Mouse (Mus musculus) thymus, postnatal 14 days (tissue): ENCODE results near the gene Nufip1.
A peak's percentile ranks its signal among the peaks of the same experiment; 100 is the strongest.

Experiments
- DNase-seq: peaks from one replicate; pipeline ENCODE4 v3.0.0; 2021

Nufip1 gene

DNA sequence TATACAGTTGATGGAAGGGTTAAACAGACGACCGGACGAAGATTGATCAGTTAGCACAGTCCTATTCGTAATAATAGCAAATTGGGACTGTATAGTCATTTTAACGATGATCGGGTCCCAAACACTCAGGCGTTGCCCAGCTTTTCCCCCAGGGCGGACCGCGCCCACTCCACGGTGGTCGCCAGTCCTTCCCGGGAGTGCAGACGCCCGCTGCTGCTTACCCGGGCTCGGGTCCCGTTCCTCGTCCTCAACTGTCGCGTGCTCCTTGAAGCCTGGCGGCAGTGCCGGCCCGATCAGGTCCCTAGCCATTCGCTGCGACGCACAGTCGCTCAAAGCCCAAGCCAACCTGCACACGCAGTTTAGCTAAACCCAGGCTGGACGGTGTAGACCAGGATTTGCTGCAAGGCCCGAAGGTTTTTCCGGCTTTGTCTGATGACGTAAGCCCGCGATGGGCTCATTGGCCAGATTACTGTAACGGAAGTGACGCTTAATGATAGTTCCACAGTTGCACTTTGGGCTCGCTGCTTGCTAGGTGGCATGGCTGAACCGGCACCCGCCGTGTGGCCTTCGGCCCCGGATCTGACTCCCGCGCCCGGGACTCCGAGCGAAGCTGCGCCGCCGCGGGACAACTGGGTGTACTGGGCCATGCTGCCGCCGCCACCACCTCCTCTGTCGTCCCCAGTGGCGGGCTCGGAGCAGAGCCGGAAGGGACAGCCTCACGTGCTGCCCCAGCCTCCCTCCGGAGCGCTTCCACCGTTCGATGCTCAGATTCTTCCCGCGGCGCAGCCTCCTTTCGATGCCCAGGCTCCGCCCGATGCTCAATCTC is at the start of gene Nufip1, which contains the start of gene Gpalpp1:
TSS of gene Nufip1 (plus strand) at position 496 of the 826 bp plus-strand sequence.
TSS of gene Gpalpp1 (minus strand) at position 365 of the 826 bp plus-strand sequence.
- DNase-seq, result peak; percentile 84

DNA sequence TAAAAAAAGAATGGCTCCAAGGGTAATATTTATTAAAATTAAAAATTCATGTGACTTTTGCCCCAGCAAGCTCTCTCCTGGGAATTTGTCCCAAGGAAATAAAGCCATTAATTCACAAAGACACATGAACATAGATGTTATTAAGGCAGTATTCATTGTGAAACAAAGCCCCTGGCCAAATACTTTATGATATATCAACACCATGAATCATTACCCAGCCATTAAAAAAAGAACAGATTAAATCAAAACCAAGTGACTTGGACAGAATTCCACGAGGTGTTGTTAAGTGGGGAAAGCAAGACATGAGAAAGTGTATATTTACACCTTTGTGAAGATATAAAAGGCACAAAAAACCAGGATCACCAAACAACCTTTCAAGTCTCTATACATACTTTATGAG is 43.5 kb upstream of the Nufip1 start:
- DNase-seq, result no peak

DNA sequence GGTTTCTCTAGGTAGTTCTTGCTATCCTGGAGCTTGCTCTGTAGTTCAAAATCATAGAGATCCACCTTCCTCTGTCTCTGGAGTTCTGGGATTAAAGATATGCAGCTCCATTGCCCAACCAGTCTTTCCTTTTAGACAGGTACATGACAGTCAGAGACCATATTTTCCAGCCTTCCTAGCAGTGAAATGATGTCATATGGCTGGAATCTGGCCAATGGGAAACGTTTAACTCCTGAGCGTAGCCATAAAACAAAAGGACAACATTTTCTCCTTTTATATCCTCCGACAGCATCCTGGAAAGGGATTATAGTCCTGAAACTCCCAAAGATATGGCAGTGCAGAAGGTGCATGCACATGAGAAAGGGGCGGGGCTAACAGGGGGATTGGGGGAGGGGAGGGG is 42.4 kb upstream of the Nufip1 start:
- DNase-seq, result no peak

DNA sequence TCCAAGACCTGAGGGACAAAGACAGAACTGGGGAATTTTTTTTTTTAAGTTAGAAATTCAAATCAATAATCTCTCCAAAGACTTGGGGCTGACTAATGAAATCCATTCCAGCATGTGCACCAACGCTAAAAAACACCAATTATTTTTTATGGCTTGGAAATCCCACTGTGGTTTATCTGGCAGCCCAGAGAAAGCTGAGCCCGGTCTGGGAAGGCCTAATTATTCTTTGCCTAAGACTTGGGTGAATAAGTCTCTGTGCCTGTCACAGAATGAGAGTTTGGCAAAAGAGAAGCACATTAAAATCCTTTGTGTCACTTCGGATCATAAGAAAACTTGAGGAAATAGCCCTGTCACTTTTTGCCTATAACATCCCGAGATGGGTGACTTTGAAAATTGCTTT is 41.4 kb upstream of the Nufip1 start:
- no peak for DNase-seq

DNA sequence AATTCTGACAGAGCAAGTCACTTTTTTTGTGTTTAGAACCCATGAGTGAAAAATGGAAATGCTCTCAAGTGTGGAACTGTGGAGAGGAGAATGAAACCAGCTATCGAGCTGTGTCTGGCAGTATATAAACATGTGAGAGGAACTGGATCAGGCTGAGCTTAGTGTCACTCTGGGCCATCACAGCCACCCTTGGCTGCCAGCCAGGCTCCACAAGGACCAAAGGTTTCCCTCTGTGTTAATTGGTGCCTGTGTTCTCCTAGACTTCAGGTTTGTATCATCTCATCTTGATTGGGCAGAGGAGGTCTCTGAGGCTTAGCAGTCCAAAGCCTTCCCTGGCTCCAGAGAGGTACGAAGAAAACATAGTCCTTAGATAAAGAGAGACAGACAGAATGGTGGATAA is 38.1 kb upstream of the Nufip1 start:
- no peak for DNase-seq

DNA sequence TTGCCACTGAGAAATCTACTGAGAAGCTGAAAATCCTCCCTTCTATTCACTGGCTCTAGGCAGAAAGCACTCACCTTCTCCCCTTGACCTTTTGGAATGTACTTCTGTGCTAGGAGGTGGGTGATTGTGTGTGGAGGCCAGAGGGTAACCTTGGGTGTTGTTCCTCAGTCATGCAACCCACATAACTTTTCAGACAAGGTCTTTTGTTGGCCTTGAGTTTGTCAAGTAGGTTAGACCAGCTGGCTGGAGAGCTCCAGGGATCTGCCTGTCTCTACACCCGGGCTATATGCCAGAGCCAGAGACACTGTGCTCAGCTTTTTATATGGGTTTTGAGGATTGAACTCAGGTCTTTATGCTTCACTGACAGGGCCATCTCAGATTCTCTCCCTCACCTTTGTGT is 36.5 kb upstream of the Nufip1 start:
- no peak for DNase-seq

DNA sequence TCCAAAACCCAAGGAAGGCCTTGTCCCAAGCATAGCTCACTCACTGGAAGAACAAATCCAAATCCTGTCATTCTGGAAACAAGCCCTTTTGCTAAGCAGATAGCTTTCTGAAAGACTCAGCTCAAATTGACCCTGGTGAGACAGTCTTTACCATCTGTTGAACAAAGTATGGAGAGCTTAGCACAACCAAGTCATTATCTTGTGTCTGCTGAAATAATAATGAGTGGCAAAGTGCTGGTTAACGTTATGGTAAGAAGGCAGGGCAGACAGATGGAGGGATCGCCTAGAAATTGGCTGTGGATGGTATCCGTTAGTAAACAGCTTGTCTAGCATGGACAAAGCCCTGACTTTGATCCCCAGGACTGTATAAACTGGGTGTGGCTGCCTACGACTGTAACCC is 35.0 kb upstream of the Nufip1 start:
- DNase-seq, result no peak

DNA sequence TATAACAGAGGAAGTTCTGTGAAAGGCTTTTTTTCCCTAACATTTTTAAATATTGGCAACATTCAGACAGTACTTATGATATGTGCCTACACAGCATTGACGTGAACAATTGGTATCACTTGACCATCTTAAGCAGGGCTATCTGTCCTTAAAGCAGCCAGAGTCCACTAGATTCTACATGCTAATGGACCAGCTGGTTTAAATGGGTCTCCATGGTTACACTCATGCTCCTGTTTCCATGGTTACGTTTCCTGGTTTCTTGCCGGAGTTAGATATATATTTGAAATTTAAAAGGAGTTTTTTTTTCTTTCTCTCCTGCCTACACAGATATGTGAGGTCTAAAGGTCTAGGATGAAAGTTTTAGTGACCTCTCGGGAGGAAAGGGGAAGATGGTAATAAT is 34.1 kb upstream of the Nufip1 start:
- DNase-seq, result no peak

DNA sequence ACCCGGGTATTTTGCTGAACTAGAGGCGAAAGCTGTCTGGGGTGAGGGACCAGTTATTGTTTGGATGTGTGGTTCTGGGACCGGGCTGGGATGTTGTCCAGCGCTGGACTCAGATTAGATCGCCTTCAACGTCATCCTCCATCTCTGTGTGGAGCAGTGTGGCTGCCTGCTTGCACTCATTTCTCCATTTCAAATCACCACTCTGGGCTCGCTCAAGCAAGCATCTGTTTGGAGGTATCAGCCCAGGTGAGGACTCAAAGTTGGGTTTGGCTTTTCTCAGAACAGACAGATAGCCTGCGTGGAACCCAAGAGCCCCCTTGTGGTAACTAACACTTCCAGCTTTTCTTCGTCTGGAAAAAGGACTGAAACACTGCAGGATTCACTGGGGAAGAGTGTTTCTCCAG is 33.6 kb upstream of the Nufip1 start:
- peak; percentile 29 for DNase-seq

DNA sequence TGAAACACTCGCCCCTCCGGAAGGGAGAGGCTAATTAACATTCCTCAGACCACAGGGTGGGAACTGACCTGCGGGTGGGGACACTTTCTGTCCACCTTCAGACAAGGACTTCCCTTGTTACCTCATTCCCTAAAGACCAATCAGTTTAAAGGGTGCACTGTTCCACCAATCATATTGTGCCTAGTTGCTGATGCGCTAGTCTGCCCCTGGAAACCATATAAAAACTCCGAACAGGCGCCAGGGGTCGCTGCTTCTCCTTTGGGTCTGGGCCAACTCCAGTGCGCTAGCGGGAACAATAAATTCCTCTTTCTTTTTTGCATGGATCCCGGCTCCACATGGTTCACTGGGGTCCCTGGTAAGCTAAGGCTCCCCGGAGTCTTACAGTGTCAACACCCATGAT is 29.2 kb upstream of the Nufip1 start:
- DNase-seq, result no peak

DNA sequence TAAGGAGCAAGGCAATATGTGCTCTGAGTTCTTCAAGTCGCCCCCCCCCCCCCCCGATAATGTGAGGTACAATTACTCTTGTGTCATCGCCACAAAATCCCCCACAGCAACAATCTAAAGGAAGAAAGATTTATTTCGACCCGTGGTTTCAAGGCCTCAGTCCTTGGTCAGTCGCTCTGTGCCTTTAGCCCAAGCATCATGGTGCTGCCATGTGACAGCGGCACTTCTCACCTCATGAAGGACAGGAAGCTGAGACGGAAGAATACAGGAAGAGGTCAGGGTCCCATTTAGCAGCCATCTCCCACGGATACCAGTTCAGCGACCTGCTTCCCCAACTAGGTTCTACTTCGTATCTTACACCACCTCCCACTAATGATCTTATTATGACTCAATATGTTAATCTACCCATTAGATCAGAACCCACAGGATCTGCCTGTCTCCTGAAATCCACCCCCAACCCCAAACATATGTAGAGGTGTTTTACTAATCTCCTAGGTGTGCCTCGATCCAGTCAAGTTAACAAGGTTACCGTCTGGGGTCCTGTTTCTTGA is 28.5 kb upstream of the Nufip1 start:
- no peak for DNase-seq

DNA sequence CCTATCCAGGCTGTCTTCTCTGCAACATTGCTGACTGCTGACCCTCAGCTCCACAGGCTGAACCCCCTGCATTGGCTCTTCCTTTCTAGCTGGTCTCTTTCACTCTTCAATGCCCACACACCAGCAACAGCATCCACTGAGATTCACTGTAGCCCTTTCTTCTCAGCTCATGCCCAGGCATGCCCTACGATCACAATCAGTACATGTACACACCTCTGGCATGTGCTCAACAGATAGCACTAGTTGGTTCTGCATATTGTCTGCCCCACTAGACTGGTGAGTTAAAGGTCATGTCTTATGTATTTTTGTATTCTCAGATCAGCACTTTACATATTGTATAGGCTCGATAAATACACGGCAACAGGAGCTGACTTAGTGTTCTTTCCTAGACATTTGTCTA is 26.5 kb upstream of the Nufip1 start:
- no peak for DNase-seq

DNA sequence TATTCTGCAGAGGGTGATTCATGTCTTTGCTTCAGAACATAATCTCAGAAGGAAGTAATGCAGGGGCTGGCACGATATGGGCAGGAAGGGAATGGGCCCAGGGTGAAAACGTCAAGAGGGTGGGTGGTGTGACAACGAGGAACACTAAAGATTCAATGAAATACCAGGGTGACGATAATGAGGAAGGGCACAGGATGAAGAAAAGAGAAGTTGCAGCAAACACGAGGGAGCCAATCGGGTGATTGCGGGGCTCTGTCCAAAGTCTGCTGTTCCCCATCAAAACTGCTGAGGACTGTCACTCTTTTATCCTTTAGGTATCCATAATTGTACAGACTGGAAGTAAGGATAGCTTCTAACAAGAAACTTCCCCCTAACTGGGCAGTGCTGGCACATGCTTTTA is 13.4 kb upstream of the Nufip1 start:
- DNase-seq, result no peak

DNA sequence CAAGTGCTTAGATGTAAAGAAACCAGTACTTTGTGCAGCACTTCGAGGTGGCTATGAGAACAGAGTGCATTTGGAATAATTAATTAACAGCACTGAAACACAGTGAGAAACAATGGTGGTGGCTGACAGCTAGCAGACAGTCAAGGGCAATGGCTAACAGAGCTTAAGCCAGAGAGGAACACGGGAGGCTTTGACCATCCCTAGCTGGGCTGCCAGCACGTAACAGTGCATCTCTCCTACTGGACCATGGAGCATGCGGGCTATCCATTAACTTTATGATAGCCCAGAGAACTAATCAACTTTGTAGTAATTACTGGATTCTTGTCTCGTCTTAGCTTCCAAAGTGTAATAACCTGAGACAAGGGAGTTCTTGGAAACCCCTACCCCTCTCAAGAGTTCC is 12.9 kb upstream of the Nufip1 start:
- DNase-seq, result no peak

DNA sequence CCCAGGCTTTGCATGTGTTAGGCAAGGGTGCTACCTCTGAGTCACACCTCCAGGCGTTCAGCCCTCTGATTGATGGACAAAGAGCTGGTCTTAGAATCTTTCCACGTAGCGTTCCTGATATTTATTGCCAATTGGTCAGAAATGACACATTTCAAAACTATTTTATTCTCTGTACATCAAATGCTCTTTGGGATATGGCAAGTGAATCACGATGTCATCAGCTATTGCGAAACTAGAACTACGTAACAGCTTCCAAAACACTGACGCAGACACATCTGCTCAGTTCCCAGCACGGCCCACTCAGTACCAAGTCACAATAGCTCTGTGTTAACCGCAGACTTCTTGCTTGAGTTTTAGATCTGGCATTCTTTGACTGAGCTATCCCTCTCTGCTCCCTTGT is 11.1 kb upstream of the Nufip1 start:
- DNase-seq, result no peak

DNA sequence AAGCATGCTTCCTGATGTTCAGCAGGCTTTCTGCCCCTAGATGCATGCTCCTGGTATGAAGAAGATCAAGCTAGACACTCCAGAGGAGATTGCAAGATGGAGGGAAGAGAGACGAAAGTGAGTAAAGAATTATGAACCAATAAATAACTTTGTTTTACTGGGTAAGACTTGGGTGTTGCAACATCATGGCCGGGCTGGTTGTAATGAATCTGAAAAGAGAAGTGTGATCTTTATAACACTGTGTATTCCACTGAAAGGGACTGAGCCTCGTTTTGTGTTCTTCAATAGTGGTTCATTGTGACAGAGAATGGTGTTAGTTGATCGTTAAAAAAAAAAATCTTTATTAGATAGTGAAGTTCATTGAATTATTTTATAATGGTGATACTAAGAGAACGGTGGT is 5.1 kb downstream of the Nufip1 start:
- no peak for DNase-seq

DNA sequence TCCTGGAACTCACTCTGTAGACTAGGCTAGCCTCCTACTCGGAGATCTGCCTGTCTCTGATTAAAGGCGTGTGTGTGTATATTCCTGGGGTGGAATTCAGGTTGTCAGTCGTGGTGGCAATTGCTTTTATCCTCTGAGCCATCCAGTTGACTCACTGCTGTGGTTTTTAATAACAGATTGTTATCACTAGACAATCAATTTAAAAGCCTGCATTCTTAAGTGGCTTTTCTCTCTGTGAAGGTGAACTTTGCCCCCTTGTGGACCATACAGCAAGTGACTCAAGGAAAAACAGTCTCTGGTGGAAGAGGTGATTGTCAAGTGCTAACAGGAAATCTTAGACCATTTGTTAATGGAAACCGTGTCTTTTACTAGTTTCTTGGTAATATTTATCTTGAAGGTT is 8.3 kb downstream of the Nufip1 start:
- no peak for DNase-seq

DNA sequence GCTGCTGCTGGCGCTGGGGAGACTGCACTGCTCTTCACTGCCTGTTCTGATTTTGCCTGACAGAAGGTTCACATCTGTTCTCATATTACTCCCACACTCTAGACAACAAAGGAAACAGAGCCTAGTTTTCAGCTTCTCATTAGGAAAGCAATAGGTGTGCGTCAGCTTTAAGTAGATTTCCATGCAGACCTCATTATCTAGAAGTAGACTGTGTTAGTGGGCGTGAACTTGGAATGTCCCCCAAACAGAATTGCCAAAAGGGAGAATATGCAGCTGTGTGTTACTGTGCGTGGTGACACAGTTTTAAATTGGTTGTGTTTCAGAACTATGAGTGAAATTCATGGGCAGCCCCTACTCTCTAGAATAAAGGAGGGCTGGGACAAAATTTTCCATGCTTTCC is 9.8 kb downstream of the Nufip1 start:
- DNase-seq, result no peak

DNA sequence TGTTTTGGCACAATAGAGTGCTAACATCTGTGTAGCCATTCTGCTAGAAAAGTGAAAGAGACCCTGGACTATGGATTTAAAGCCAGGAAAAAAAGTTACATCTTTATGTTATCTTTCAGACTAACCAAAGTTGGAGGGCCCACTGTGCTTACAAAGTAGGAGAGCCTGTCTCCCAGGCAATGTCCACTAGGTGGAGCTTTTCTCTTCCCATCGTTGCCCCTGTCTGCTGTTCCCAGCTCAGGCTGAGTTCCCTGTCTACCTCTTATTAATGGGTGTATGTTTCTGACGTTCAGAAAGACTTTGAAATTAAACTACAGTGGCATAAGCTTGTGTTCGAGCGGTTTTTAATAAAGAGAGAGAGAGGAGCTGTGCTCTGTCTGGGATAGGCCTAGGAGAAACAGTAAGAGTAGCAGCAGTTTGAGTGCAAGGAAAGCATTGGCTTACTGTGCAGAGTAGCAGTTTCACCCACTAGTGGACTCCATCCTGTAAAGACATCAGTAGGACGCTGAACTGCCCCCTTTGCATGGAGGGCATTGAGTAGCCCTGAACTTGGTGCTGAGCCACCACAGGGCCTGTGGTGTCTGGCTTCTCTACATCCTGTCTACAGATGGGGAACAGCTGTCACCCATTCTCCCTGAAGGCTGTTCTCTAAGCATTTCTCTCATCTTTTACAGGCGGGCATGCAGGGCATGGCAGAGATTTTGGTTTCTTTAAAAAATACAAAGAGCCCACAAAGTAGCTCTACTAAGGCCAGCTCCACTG is 11.4 kb downstream of the Nufip1 start:
- peak; percentile 40 for DNase-seq

DNA sequence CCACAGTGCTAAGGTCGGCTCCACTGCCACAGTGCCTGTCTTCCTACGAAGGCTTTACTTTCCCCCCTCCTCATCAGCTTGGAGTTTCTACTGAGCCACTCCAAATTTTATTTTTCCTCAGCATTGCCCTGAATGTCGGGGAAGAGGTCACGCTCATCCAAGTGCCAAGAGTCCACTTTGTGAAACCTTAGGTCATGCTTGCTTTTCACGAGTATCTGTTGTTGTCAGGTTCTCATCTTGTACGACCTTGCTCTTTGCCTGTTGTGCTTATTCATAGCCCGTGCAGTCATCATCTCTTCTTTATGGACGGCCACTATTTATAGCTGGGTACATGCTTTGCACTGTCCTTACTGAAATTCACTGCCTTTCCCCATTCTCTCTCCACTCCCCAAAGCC is 12.0 kb downstream of the Nufip1 start:
- DNase-seq, result no peak

DNA sequence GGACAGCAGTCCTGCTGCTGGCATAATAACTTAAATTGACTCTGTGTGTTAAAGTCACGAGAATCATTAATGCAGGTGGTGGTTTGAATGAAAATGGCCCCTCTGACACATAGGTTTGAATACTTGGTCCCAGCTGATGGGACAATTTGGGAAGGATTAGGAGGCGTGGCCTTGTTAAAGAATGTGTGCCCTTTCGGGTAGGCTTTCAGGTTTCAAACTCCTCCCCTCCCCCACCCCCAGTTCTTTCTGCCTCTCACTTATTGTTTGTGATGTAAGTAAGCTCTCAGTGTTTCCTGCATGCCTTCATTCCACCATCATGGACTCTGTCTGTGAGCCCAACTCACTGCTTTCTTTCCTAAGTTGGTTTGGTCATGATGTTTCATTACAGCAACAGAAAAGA is 16.6 kb downstream of the Nufip1 start:
- DNase-seq, result no peak

DNA sequence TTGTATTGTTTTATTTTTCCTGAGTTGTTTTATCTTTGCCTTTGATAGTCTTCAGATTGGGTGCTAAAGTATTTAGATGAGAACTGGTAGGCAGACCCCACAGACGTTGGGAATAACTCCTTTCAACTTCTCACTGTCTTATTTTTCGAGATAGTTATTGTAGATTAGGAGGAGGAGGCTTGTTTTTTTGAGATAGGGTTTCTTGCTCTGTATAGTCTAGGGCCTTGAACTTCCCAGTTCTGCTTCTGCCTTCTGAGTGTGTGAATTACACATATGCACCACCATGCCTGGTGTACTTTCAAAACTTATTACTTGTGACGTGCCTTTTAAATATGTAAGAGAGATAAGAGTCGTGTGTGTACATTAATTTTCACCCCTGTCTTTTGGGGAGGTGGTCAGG is 17.5 kb downstream of the Nufip1 start:
- DNase-seq, result no peak

DNA sequence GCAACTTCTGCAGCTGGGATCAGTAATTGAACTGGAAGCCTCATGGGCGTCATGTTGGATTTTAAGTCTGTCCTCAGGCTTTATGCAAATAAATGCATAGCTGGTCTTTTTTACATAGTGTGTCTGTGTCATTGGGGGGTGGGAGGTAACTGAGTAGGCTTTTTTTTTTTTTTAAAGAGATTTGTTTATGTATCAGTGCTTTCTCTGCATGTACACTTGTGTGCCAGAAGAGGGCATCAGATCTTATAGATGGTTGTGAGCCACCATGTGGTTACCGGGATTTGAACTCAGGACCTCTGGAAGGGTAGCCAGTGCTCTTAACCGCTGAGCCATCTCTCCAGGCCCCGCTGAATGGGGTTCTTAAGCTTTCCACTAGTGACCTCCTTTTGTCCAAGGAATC is 24.3 kb downstream of the Nufip1 start:
- no peak for DNase-seq

DNA sequence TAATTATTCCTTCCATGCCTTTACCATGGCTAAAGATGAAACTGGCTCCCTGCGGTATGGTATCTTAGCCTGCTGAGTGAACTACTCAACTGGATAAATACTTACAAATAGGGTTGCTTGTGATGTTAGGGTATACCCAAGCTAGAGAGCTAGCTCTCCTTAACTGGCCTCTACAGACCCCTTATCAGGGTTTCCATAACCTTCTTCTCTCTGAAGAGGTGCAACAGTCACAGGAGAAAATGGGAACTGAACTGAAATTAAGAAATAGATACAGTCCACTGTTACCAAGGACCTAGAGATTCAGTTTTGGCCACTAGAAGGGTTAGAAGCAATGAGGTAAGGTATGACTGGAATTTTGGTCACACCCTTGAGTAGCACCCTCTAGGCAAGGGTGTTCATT is 34.6 kb downstream of the Nufip1 start:
- no peak for DNase-seq
